Mouse (Mus musculus): ENCODE measurements at regions not wholly inside any gene's neighbourhood (a gene's known extent, or its start where the extent isn't known, plus 50 kb on each side); places are given as distances from the start of the nearest gene placed in this dataset.

- TF ChIP-seq CTCF (IDR thresholded peaks at IDR 0.05; ENCODE audit: low read depth) (no peak), EP300 (IDR thresholded peaks at IDR 0.05; ENCODE audit: low read depth) (no peak)
Observed at GRCm38 (mm10) chr5:141160956-141161355, 80.3 kb upstream of the Sdk1 start.

Measured in heart, postnatal 0 days (tissue).